Mouse (Mus musculus): ENCODE data around the gene BC035044.
"Not testable (repeated sequence)": the region's sequence is repeated elsewhere in the genome, so short reads cannot be mapped to it uniquely, and the experiment has no call there.

Gene BC035044

GRCm38 (mm10) chr6:128833046-128833445 lies 57.9 kb downstream of the BC035044 start:
- no peak for DNase-seq (ENCODE audit: low read depth, low spot score)

DNA sequence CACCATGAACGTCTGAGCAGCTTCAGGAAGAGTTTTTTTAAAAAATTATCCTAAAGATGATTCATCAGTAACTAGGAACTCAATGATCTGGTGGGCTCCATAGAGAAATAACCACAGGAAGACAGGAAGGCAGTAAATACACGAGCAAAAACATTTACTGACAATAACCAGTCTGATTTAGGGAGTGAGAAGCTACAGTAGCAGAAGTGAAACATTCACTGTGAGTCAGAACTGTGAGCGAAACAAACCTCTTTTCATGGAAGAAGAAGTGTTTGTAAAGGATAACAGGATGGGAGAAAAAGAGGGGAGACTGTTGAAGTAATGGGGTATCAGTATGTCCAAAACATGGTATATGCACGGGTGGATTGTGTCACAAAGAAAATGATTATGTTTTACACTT lies 61.1 kb downstream of the BC035044 start:
- DNase-seq (ENCODE audit: low read depth, low spot score): no peak

GRCm38 (mm10) chr6:128826781-128827180 lies 64.1 kb downstream of the BC035044 start:
- no peak for DNase-seq (ENCODE audit: low read depth, low spot score)

DNA sequence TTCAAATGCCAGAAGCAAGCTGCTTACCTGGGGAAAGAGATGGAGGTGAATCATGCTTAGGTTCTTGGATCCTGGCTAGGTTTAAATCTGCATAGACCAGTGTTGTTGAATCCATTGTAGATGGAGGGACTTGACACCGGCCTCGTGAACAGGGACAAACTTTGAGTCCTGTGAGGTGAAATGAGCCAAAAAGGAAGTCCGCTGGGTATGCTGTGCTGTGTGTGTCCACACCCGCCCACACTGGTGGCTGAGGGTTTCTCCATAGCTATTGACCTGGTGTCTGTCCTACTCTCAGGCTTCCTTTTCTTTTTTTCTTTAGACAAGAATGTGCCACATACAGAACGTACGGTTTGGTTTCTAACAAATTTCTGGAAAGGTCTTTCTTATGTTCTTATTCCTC lies 64.8 kb downstream of the BC035044 start, which contains the start of the genes Gm44511 and Klrb1b:
Gene Gm44511 (minus strand): TSS at position 184 of the 400 bp plus-strand sequence.
Gene Klrb1b (minus strand): TSS at position 200 of the 400 bp plus-strand sequence.
- DNase-seq (ENCODE audit: low read depth, low spot score): no peak

- DNase-seq (ENCODE audit: low read depth, low spot score): no peak
These were observed 72.7 kb downstream of the BC035044 start for GRCm38 (mm10) chr6:128818083-128818802.

- no peak for DNase-seq (ENCODE audit: low read depth, low spot score)
These were observed 82.4 kb downstream of the BC035044 start for GRCm38 (mm10) chr6:128808532-128808931.

DNA sequence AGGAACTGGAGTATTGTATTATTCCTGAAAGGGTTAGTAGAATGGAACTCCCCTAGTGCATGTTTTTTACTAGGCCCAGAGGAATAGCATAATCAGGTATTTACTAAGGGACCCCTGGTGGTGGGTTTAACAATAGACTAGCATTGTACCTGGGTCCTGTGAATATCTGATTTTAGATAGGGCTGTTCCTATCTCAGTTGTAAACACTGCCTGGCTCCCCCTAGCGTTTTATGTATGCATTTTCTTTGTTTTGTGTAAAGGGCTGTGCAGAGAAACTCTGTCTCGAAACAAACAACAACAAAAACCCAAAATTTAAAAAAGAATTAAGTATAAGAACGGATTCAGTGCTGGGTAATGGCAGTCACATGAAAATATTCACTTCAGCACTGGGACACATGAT lies 83.9 kb downstream of the BC035044 start:
- no peak for DNase-seq (ENCODE audit: low read depth, low spot score)

DNA sequence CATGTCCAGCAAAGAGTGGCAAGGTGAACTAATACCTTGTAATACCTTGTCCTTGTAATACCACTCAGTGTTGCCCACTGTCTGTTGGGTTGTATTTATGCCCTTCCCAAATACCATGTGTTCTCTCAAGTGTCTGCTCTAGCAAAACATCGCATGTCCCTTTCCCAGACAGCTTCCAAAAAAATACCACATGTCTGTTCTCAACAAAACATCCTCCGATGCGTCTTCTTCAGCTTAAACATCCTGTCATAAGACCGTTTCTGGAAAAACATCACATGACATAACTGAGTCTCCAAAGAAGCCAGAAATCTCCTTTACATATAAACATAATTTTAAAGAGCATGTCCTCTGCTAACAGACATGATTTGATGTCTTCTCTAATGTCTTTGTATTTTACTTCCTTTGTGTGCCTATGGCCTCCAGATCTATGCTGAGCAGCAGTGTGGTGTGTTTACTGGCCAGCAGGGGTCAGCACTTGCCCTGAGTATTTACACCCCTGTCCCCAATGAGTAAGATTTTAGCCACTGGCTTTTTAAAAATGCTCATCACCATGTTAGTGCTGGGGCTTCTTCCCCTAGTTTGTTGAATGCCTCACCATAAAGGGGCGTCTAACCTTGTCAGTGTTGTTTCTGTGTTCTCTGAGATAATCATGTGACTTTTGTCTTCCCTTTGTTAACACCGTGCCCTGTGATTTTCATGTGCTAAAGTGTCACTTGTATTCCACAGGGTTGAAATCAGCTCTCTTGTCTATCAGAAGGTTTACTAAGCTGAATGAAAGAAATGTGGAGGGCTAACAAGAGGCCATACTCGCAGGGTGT lies 85.9 kb downstream of the BC035044 start:
- not testable (repeated sequence) for DNase-seq (ENCODE audit: low read depth, low spot score)

- DNase-seq (ENCODE audit: low read depth, low spot score): peak; percentile 99
These were observed 87.7 kb downstream of the BC035044 start for GRCm38 (mm10) chr6:128802999-128803857.

DNA sequence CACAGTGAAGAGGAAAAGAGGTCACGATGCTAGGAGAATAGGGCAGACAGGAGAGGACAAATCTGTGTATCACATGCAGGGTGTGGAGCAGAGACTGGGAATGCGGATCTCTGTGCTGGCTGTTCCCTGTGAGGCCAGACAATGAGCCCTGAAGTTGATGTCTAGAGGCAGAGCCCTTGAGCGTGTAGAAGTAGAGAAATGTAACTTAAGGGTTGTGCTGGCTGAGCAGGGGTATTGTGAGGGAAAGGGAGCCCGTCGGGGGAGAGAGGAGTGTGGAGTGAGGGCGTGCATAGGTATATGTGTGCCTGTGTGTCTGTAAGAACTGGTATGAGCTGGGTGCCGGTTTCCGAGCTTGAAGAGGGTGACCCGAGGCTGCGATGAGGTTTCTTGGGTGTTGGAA lies 88.4 kb downstream of the BC035044 start:
- no peak for DNase-seq (ENCODE audit: low read depth, low spot score)

- DNase-seq (ENCODE audit: low read depth, low spot score): not testable (repeated sequence)
These were observed 90.2 kb downstream of the BC035044 start for GRCm38 (mm10) chr6:128800696-128801095.

DNA sequence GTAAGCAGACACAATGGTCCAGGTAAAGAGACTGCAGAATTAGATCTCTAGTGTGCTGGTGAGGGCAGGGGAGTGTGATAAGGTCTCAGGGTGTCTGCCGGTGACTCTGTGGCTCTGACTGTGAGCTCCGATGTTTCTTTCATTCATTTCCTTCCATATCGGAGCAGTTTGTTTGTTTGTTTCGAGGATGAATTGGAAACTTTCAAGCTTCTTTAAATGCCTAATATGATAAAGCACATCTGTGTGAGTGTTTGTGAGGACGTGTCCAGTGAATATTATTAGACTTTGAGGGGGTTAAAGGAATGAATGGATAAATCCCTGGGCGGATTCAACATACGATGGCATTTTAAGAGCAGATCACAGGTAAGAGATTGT lies 91.0 kb downstream of the BC035044 start:
- no peak for DNase-seq (ENCODE audit: low read depth, low spot score)

GRCm38 (mm10) chr6:128799144-128799895 lies 91.6 kb downstream of the BC035044 start:
- DNase-seq (ENCODE audit: low read depth, low spot score): peak; percentile 81

Data from WW6 (cell line).